Mouse (Mus musculus) neural tube, embryonic 14.5 days (tissue): ENCODE data around the gene Fbxo44. TPM values are rescaled to one million over a fixed set of nuclear protein-coding genes. Genes with fewer than 3 reads are reported as not detected.
A peak's percentile ranks its signal among the peaks of the same experiment; 100 is the strongest.
"Not testable (repeated sequence)": the region's sequence is repeated elsewhere in the genome, so short reads cannot be mapped to it uniquely, and the experiment has no call there.

Experiments
- ATAC-seq: fragments of 200-750 bp; cut with Nextera tagmentation; 2 replicates; pipeline ENCODE4 v1.8.0; 2017; ENCODE audit warnings: low read depth, mild to moderate bottlenecking, moderate TSS enrichment, moderate library complexity
- H3K27ac ChIP-seq: fragments of 300-500 bp; sonication (generic); 2 replicates; pipeline ENCODE4 v1.5.1; 2014; ENCODE audit warnings: low read depth, mild to moderate bottlenecking, control low read depth, low read length, moderate library complexity, mixed read lengths
- H3K27me3 ChIP-seq: fragments of 300-500 bp; sonication (generic); 2 replicates; pipeline ENCODE4 v1.6.1; 2014; ENCODE audit warnings: low read length; ENCODE audit not compliant: control insufficient read depth, insufficient read depth
- H3K36me3 ChIP-seq: fragments of 300-500 bp; sonication (generic); 2 replicates; pipeline ENCODE4 v1.6.1; 2014; ENCODE audit warnings: low read length, mixed read lengths; ENCODE audit not compliant: control insufficient read depth, insufficient read depth
- H3K4me1 ChIP-seq: fragments of 300-500 bp; sonication (generic); 2 replicates; pipeline ENCODE4 v1.6.1; 2014; ENCODE audit warnings: low read length; ENCODE audit not compliant: control insufficient read depth, insufficient read depth
- H3K4me2 ChIP-seq: fragments of 300-500 bp; sonication (generic); 2 replicates; pipeline ENCODE4 v1.6.1; 2014; ENCODE audit warnings: mild to moderate bottlenecking, low read depth, low read length, control low read depth
- H3K4me3 ChIP-seq: fragments of 300-500 bp; sonication (generic); 2 replicates; pipeline ENCODE4 v1.5.1; 2014; ENCODE audit warnings: low read depth, low read length, control low read depth, mixed read lengths
- H3K9ac ChIP-seq: fragments of 300-500 bp; sonication (generic); replicated peaks from 2 replicates; pipeline ENCODE4 v1.6.1; 2014; ENCODE audit warnings: low read depth, mild to moderate bottlenecking, control low read depth, low read length, mixed read lengths
- H3K9me3 ChIP-seq: fragments of 300-500 bp; sonication (generic); 2 replicates; pipeline ENCODE4 v1.6.1; 2016; ENCODE audit warnings: low read length; ENCODE audit not compliant: control insufficient read depth
- WGBS: fragments of 180-500 bp; shearing (Covaris S2); extraction: QIAGEN DNeasy Blood & Tissue Kit; methylation state at CpG from one replicate; pipeline ENCODE4 v1.1.7; 2014; 5-methylcytosine and 5-hydroxymethylcytosine counted together
- polyA plus RNA-seq: library from polyadenylated mRNA; unstranded; fragments of >200 nt; fragmentation: Nextera tagmentation; extraction: Ambion mirVana; gene quantifications from 2 replicates; pipeline ENCODE4 v1.2.1, GENCODE M21; 2014

The Fbxo44 gene
- polyA plus RNA-seq, 1 experiment from 2014 or later = 116 TPM

DNA sequence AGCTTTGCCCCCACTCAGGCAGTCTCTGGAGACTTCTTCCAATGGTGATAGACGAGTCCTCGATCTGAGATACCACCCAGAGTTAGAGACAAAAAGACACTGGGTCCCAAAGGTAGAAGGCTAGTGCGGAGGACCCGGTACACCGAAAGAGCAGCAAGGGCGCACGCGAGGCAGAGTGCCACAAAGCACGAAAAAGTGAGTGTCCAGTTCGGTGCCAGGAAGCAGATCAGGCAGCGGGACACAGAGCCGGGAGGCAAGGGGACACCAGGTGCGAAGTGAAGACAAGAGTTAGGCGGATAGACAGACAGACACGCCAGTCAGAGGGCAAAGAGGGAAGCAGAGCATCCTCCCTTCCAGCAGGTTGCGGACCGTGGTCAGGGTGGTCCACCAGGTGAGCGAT is 30.1 kb downstream of the Fbxo44 start, which contains the start of gene Mad2l2:
Mad2l2 (plus strand) TSS at position 252 of the 400 bp plus-strand sequence.
- Histone ChIP-seq H3K9ac (peak within 1 kb of the TSS; percentile 99), H3K4me3 (peak within 1 kb of the TSS; percentile 74), H3K27ac (peak within 1 kb of the TSS; percentile 97), H3K9me3 (no peaks in the 10 kb centered on the region), H3K27me3 (no peaks in the 10 kb centered on the region), H3K4me2 (peak within 1 kb of the TSS; percentile 88), H3K36me3 (no peaks in the 10 kb centered on the region), H3K4me1 (peaks cover 11% of the 10 kb centered on the region)
- peak; percentile 9; the same call in 1 of the 2 replicates for ATAC-seq
- under 1% methylated on average over 18 of the region's 18 CpGs for WGBS

DNA sequence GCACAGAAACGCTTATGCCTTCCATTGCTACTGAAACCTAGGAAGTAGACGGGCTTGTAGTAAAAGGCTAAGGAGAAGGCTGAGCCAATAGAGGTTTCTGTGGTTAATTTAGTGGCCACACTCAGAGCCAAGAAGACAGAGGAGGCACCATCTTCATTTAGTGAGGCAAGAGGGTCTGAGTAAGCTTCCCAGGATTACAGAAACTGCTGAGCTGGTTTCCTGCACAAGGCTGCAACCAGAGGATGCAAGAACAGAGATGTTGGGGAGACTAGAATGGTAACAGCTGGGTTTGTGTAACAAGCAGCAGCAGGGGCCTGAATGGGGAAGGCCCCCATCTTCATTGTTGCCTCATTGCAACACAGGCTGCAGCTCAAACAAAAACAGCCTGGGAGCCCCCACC is 31.6 kb downstream of the Fbxo44 start:
- Histone ChIP-seq H3K4me3 (peak overlapping the region; percentile 74), H3K4me1 (peaks cover 11% of the 10 kb centered on the region), H3K9me3 (no peaks in the 10 kb centered on the region), H3K9ac (peak overlapping the region; percentile 99; the same call in 1 of the 2 replicates), H3K27me3 (no peaks in the 10 kb centered on the region), H3K27ac (no peak overlapping the region), H3K36me3 (no peaks in the 10 kb centered on the region), H3K4me2 (peak overlapping the region; percentile 88)
- 64% methylated on average over 2 of the region's 2 CpGs for WGBS
- no peak for ATAC-seq

DNA sequence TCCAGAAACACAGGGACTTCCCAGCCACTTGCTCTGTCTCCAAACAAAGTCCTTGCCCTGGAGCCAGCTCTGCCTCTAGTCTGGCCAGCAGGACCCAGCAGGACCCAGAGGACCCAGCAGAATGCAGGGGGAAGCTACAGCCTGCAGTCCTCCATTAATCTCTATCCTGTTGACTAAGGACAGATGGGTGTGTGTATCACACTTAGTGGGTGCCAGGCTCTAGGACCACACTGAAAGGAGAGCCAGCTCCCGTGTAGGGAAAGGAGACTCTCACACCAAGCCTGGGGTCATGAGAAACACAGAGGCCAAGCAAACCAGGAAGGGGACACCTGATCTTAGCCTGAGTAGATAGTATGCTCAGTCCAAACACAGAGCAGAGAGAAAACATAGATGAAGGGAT is 32.0 kb downstream of the Fbxo44 start:
- Histone ChIP-seq H3K9me3 (no peaks in the 10 kb centered on the region), H3K27ac (no peak overlapping the region), H3K27me3 (no peaks in the 10 kb centered on the region), H3K4me2 (peak overlapping the region; percentile 88), H3K9ac (no peak overlapping the region), H3K4me1 (peaks cover 11% of the 10 kb centered on the region), H3K36me3 (no peaks in the 10 kb centered on the region), H3K4me3 (peak overlapping the region; percentile 74; the same call in 1 of the 2 replicates)
- no peak for ATAC-seq
- 39% methylated on average over 1 of the region's 1 CpGs for WGBS

DNA sequence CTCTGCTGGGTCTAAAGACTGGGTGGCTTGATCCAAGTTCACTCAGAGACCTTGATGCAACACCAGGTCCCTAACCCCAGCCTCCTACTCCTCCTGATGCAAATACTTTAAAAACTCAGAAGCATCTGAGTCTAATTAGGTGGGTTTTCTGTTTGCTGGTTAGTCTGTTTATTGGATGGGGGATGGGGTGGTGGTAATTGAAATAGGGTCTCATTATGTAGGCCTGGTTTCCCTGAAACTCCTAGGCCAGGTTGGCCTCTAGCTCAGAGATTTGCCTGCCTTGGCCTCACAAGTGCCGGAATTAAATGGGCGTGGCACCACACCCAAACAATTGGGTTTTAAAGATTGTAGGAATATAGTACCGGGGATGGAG is 37.6 kb downstream of the Fbxo44 start:
- H3K36me3 ChIP-seq = no peaks in the 10 kb centered on the region
- H3K4me2 ChIP-seq = no peak overlapping the region
- 49% methylated on average over 3 of the region's 3 CpGs for WGBS
- ATAC-seq = no peak
- no peak overlapping the region for H3K4me3 ChIP-seq
- peaks cover 14% of the 10 kb centered on the region; the same call in 1 of the 2 replicates for H3K4me1 ChIP-seq
- H3K27me3 ChIP-seq = no peaks in the 10 kb centered on the region
- no peaks in the 10 kb centered on the region for H3K9me3 ChIP-seq
- H3K27ac ChIP-seq = peak overlapping the region; percentile 35; the same call in 1 of the 2 replicates
- no peak overlapping the region for H3K9ac ChIP-seq

DNA sequence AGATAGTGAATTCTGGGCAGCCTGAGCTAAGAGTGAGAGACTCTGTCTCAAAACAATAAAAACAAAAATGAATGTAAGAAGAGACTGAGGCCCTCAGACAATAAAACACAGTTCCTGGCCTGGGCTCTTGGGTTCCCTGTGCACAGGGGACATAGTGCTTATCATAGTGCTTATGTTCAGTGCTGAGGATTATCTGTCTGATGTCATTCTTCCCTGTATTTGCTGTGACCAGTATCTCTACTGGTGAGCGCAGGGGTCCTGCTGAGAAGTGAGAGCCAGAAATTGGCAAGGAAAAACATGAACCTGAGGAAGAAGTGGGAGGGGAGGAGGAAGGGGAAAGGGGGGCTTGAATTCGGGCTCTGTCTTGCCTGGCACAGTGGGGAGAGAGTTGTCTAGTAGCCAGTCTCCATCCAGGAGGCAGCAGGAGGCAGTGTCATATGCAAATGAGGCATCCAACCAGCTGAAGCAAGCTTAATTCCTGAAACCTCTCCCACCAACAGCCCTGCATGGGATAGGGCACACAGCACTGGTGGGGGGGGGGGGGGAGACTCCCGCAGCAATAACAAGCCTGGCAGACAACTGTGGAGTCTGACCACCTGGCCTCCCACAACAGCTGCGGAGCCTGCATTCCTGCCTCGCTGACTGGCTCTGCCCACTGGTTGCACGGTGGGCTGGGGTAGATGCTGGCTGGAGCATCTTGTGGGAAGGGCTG is 38.1 kb downstream of the Fbxo44 start:
- peak; percentile 78 for ATAC-seq
- WGBS = 7% methylated on average over 6 of the region's 6 CpGs
- no peaks in the 10 kb centered on the region for H3K27me3 ChIP-seq
- no peak overlapping the region for H3K4me3 ChIP-seq
- H3K27ac ChIP-seq = peak overlapping the region; percentile 64
- no peaks in the 10 kb centered on the region for H3K9me3 ChIP-seq
- H3K36me3 ChIP-seq = no peaks in the 10 kb centered on the region
- no peak overlapping the region for H3K4me2 ChIP-seq
- no peak overlapping the region for H3K9ac ChIP-seq
- peaks cover 14% of the 10 kb centered on the region; the same call in 1 of the 2 replicates for H3K4me1 ChIP-seq

DNA sequence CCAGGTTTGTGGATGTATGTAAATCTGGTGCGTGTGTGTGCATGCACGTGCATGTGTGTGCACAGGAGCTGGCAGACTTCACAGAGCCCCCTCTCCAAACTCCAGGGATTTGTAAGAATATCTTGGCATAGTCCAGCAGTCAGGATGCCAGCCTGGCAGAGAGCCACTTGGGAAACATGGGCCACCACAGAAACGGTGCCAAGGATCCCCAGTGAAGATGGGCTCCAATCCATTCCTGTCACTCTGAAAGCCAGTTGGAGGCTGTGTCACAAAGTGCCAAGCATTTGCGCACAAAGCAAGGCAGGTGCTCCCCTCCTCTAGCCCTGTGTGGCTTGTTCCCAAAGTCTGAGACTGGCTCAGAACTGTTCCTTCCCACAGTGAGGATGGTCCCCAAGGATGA is 38.9 kb downstream of the Fbxo44 start:
- Histone ChIP-seq H3K4me2 (no peak overlapping the region), H3K36me3 (no peaks in the 10 kb centered on the region), H3K9ac (no peak overlapping the region), H3K4me3 (no peak overlapping the region), H3K27ac (peak overlapping the region; percentile 64), H3K9me3 (no peaks in the 10 kb centered on the region), H3K27me3 (no peaks in the 10 kb centered on the region), H3K4me1 (peaks cover 9% of the 10 kb centered on the region; the same call in 1 of the 2 replicates)
- peak; percentile 47; the same call in 1 of the 2 replicates for ATAC-seq
- WGBS = 60% methylated on average over 4 of the region's 4 CpGs

DNA sequence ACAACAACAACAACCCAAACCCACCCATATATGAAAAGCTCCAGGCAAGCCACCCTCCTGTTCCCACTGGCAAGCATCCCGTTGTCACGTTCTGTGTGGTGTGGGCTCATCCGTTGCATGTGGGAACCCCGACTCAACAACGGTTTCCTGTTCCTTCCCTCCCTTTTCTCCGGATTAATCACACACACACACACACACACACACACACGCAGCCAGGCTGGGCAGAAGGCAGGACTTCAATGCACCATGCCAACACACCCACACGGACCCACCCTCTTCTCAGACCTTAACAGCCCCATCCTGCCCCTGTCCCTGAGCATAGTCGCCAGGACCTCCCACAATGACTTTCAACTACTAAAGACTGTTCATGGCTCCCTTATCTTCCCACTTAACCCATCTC is 39.7 kb downstream of the Fbxo44 start:
- no peak for ATAC-seq
- H3K36me3 ChIP-seq = no peaks in the 10 kb centered on the region
- WGBS = 69% methylated on average over 9 of the region's 9 CpGs
- no peak overlapping the region for H3K27ac ChIP-seq
- H3K4me3 ChIP-seq = no peak overlapping the region
- H3K9ac ChIP-seq = no peak overlapping the region
- no peaks in the 10 kb centered on the region for H3K27me3 ChIP-seq
- no peak overlapping the region for H3K4me2 ChIP-seq
- no peaks in the 10 kb centered on the region for H3K9me3 ChIP-seq
- H3K4me1 ChIP-seq = peaks cover 10% of the 10 kb centered on the region

DNA sequence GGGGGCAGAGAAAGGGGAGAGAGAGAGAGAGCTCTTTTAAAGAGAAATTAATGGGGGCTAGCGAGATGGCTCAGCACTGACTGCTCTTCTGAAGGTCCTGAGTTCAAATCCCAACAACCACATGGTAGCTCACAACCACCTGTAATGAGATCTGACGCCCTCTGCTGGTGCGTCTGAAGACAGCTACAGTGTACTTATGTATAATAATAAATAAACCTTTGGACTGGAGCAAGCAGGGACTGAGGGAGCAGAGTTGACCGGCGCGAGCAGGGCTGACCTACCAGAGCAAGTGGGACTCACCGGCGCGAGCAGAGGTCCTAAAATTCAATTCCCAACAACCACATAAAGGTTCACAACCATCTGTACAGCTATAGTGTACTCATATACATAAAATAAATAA is 40.7 kb downstream of the Fbxo44 start:
- not testable (repeated sequence) for H3K4me3 ChIP-seq, H3K27ac ChIP-seq, H3K9ac ChIP-seq, ATAC-seq, H3K9me3 ChIP-seq, H3K36me3 ChIP-seq, H3K27me3 ChIP-seq, H3K4me2 ChIP-seq
- peaks cover 13% of the 10 kb centered on the region for H3K4me1 ChIP-seq
- WGBS = 89% methylated on average over 9 of the region's 9 CpGs

DNA sequence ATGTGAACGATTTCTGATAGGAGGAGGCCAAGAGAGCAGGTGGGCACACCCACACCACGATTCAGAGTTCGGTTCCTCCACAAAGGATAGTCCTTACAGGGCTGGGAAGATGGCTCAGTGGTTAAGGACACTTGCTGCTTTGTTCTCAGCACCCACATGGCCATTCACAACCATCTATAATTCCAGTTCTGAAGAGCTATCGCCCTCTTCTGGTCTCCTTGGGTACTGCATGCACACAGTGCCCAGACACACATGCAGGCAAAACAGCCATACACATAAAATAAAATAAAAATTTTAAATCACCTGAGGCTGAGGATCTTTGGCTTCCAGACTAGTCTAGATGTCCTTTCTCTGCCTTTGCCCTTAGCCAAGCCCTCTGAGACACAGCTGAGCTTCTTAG is 42.9 kb downstream of the Fbxo44 start:
- no peak overlapping the region for H3K9ac ChIP-seq
- ATAC-seq = no peak

More for the DNA sequence above, 42.9 kb downstream of the Fbxo44 start:
- 80% methylated on average over 4 of the region's 4 CpGs for whole genome bisulfite sequencing
- H3K27ac ChIP-seq = no peak overlapping the region
- no peaks in the 10 kb centered on the region for H3K27me3 ChIP-seq
- no peak overlapping the region for H3K4me2 ChIP-seq
- H3K4me3 ChIP-seq = no peak overlapping the region
- H3K4me1 ChIP-seq = peaks cover 9% of the 10 kb centered on the region
- H3K9me3 ChIP-seq = no peaks in the 10 kb centered on the region
- no peaks in the 10 kb centered on the region for H3K36me3 ChIP-seq
